Mouse (Mus musculus) thymus, adult 2 months (tissue): ENCODE data around the gene Osbpl3. TPM values are rescaled to one million over a fixed set of nuclear protein-coding genes. Genes with fewer than 3 reads are reported as not detected.

Source experiments
- DNase-seq: peaks from one replicate; pipeline ENCODE4 v3.0.0; 2021
- H3K27ac ChIP-seq: fragments of 200-500 bp; 2 replicates; pipeline ENCODE4 v1.5.1; 2012; ENCODE audit warnings: low read length, control low read depth; ENCODE audit not compliant: control insufficient read depth, insufficient read depth
- H3K27me3 ChIP-seq: fragments of 200-500 bp; 2 replicates; pipeline ENCODE4 v1.6.1; 2012; ENCODE audit warnings: mild to moderate bottlenecking, low read length, moderate library complexity, mixed read lengths; ENCODE audit not compliant: control insufficient read depth, insufficient read depth
- H3K36me3 ChIP-seq: fragments of 200-500 bp; 2 replicates; pipeline ENCODE4 v1.6.1; 2012; ENCODE audit warnings: mild to moderate bottlenecking, low read length, moderate library complexity; ENCODE audit not compliant: control insufficient read depth, insufficient read depth
- H3K4me1 ChIP-seq: fragments of 200-500 bp; replicated peaks from 2 replicates; pipeline ENCODE4 v1.6.1; 2012; ENCODE audit warnings: low read length; ENCODE audit not compliant: control insufficient read depth, insufficient read depth
- H3K4me3 ChIP-seq: fragments of 200-500 bp; 2 replicates; pipeline ENCODE4 v1.5.1; 2012; ENCODE audit warnings: mild to moderate bottlenecking, low read length, control low read depth, moderate library complexity; ENCODE audit not compliant: control insufficient read depth, insufficient read depth
- CTCF ChIP-seq: fragments of 200-500 bp; IDR thresholded peaks from 2 replicates; pipeline ENCODE4 v1.5.1; 2012; ENCODE audit warnings: mild to moderate bottlenecking, control low read depth, low read length, moderate library complexity, borderline replicate concordance; ENCODE audit not compliant: control insufficient read depth, poor library complexity, insufficient read depth; ENCODE audit errors: extremely low read depth
- POLR2A ChIP-seq: fragments of 200-500 bp; IDR thresholded peaks from 2 replicates; pipeline ENCODE4 v1.6.1; 2012; ENCODE audit warnings: mild to moderate bottlenecking, low read length, control low read depth, moderate library complexity; ENCODE audit not compliant: control insufficient read depth, poor library complexity, insufficient read depth; ENCODE audit errors: extremely low read depth
- WGBS: fragments of 180-500 bp; shearing (Covaris S2); methylation state at CpG from one replicate; pipeline ENCODE4 v1.1.7; 2018; 5-methylcytosine and 5-hydroxymethylcytosine counted together
- polyA plus RNA-seq: library from polyadenylated mRNA; depleted of rRNA; stranded (reverse); fragments of >200 nt; gene quantifications from 2 replicates; pipeline ENCODE4 v1.2.3, GENCODE M21; 2012

The Osbpl3 gene
- polyA plus RNA-seq, 1 experiment = 6.7 TPM

DNA sequence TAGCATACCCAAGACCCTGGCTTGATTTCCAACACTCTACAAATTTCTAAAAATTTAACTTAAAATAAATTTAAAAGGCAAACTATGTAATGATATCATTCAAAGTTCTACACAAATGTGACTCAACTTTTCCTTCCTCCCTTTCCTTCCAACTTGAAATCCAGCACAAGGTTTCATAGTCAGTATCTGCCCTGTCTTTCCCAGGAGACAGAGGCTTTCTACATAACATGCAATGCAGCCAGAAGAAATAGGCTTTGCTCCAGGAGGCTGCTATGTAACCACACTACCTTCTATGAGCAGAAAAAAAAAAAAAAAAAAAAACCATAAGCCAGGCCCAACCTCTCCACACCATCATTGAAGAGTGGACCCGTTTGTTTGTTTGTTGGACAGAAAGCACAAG, 42.6 kb downstream of the Osbpl3 start:
- no peak overlapping the region for H3K27ac ChIP-seq
- no peak for TF ChIP-seq CTCF
- 90% methylated on average over 1 of the region's 1 CpGs for WGBS
- H3K4me1 ChIP-seq = peaks cover 9% of the 10 kb centered on the region
- no peak overlapping the region for H3K4me3 ChIP-seq
- H3K36me3 ChIP-seq = no peaks in the 10 kb centered on the region
- no peak for DNase-seq
- H3K27me3 ChIP-seq = no peaks in the 10 kb centered on the region

DNA sequence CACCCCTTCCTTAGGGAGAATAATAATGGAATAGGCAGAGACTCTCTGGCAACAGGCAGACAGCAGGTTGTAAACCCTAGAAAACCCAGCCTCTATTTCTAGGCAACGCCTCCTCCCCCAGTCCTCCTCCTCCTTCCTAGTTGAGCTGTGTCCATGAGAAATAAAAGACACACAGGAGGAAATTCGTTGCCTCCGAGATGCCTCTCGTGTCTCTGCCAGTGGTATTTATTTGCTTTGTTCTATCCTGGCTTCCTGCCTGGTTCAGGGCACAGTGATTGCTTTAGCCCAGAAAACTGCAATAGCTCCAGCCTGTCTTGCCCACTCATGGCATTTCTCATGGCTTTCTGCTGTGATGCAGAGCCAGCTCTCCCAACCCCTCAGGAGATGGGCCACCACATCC, 43.8 kb downstream of the Osbpl3 start:
- DNase-seq = no peak
- Histone ChIP-seq H3K36me3 (no peaks in the 10 kb centered on the region), H3K4me3 (no peak overlapping the region), H3K4me1 (peaks cover 6% of the 10 kb centered on the region), H3K27ac (no peak overlapping the region), H3K27me3 (no peaks in the 10 kb centered on the region)
- 78% methylated on average over 4 of the region's 4 CpGs for WGBS
- no peak for TF ChIP-seq POLR2A
- TF ChIP-seq CTCF = no peak

DNA sequence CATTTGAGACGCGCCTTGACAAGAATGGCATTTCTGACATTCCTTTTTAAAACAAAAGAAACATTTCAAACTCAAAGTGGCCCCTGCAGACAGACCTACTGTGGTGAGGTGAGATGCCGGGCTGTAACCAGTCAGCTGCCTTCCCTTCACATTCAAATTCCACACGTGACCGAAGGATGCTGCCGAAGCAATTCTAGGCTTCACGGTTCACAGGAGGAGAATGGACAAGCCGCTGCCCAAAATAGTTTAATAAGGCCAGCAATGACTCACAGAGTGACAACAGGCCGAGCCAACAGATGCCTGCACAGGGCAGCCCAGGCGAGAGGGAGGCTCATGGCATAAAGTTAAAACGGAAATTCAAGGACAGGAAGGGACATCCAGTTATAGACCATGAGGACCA, 51.3 kb downstream of the Osbpl3 start:
- no peaks in the 10 kb centered on the region for H3K36me3 ChIP-seq
- no peaks in the 10 kb centered on the region for H3K27me3 ChIP-seq
- H3K4me3 ChIP-seq = no peak overlapping the region
- no peak overlapping the region for H3K27ac ChIP-seq
- 94% methylated on average over 11 of the region's 11 CpGs for WGBS
- DNase-seq = no peak
- TF ChIP-seq POLR2A (no peak), CTCF (no peak)
- H3K4me1 ChIP-seq = no peaks in the 10 kb centered on the region

DNA sequence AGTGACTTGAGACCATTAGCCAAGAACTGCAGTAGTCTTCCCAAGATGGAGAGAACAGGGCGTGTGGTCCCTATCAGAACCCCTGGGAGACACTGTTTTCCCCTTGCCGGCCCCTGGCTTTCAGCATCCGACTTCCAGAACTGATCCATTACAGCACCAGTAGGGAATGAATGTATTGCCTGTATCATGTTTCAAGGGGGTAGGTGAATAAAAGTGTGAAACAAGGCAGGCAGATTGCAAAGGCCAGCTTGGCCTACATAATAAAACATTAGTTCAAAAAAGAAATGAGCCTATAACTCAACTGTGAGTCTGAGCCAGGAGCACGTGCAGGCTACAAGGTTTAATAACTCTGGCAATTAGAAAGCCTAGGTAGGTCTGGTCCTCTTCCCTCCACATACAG, 52.5 kb downstream of the Osbpl3 start:
- DNase-seq = no peak
- H3K4me1 ChIP-seq = no peaks in the 10 kb centered on the region
- no peak overlapping the region for H3K4me3 ChIP-seq
- no peaks in the 10 kb centered on the region for H3K27me3 ChIP-seq
- H3K36me3 ChIP-seq = no peaks in the 10 kb centered on the region
- TF ChIP-seq CTCF = no peak
- no peak for TF ChIP-seq POLR2A
- 90% methylated on average over 4 of the region's 4 CpGs for WGBS
- H3K27ac ChIP-seq = no peak overlapping the region

DNA sequence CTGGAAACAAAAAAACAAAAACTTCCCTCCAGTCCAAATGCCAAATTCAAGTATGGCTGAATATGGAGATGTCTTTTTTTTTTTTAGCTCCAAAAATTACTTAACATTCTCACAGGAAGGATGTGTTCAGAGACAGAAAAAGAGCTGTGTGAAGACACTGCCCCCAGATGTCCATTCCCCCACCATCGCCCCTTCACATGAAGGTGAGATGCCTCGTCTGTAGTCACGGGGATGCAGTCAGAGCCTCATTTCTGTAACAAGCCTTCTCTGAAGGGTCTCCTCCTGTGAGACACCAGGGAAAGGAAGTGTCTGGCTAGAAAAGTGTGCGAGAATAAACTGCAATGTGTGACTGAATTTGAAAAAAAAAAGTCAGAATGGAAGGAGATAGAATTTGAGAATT, 53.1 kb downstream of the Osbpl3 start:
- no peak overlapping the region for H3K4me3 ChIP-seq
- no peak for DNase-seq
- no peaks in the 10 kb centered on the region for H3K4me1 ChIP-seq
- H3K27ac ChIP-seq = no peak overlapping the region
- no peaks in the 10 kb centered on the region for H3K27me3 ChIP-seq
- 90% methylated on average over 4 of the region's 4 CpGs for WGBS
- TF ChIP-seq POLR2A = no peak
- no peak for TF ChIP-seq CTCF
- H3K36me3 ChIP-seq = no peaks in the 10 kb centered on the region

DNA sequence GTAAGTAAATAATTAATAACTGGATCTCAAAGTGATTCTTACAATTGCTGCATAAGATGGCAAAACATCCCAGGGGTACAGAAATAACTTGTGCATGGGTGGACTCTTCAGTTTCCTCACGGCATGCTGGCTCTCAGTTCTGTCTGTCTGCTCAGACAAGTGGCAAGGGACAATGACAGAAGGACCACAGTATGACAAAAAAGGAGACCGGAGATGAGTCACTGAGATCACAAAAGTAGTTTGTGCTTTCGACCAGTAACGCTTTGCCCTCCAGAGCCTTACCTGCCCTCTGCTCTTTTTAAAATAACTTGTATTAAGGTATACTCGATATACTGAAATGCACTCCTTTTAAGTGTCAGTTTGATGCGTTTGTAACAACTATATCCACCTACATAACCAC, 55.8 kb downstream of the Osbpl3 start:
- no peak for DNase-seq
- Histone ChIP-seq H3K27ac (no peak overlapping the region), H3K27me3 (no peaks in the 10 kb centered on the region), H3K4me3 (no peak overlapping the region), H3K36me3 (no peaks in the 10 kb centered on the region), H3K4me1 (no peaks in the 10 kb centered on the region)
- TF ChIP-seq POLR2A (no peak), CTCF (no peak)
- WGBS = 97% methylated on average over 6 of the region's 6 CpGs

DNA sequence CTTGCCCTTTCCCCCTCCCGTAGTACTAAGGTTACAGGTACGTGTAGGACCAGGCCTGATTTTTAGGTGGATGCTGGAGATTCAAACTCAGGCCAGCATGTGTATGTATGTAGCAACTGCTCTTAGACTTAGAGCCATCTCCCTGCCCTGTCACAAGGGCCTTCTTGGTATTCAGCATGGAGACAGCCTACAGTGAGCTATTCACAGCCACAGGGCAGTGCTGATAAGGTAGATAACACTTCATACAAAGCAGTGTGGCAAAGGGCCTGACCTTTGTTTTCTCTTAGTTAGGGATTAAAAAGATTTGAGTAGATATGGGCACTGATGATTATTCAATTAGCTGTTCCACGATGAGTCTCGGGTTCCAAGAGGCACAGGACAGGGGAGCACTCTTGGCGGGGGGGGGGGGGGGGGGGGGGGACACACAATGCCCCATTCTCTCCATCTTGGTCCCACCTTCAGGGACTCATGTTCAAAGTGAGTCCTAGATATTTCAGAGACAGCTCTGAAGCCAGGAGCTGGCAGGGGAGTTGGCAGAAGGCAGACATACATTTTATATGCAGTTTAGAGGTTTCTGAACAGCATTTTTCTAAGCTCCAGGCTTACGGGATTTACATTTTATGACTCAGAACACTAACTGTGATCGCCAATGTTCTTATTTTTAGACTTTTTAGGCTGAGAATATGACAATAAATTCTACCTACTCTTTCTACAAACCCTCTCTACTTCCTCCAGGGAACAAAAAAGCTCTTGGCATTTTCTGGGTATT, 56.4 kb downstream of the Osbpl3 start:
- H3K4me1 ChIP-seq = no peaks in the 10 kb centered on the region

More for the DNA sequence above, 56.4 kb downstream of the Osbpl3 start:
- no peaks in the 10 kb centered on the region for H3K36me3 ChIP-seq
- no peak for TF ChIP-seq CTCF
- no peak for TF ChIP-seq POLR2A
- no peak overlapping the region for H3K4me3 ChIP-seq
- H3K27ac ChIP-seq = no peak overlapping the region
- DNase-seq = no peak
- no peaks in the 10 kb centered on the region for H3K27me3 ChIP-seq
- WGBS = 87% methylated on average over 7 of the region's 7 CpGs
